Mouse (Mus musculus): ENCODE data around the gene Parg.
A peak's percentile ranks its signal among the peaks of the same experiment; 100 is the strongest.

Gene Parg

GRCm38 (mm10) chr14:32321732-32322685 is 120.3 kb downstream of the Parg start, which contains the start of gene Ogdhl:
Ogdhl (plus strand) TSS chr14:32322019.
- peak; percentile 10 to 24 for DNase-seq (ENCODE audit: low spot score in 2 of 2)

- DNase-seq (ENCODE audit: low spot score in 2 of 2), result no peak
Measured at GRCm38 (mm10) chr14:32323221-32323620, 121.5 kb downstream of the Parg start.

GRCm38 (mm10) chr14:32327366-32327765 is 125.6 kb downstream of the Parg start:
- DNase-seq (ENCODE audit: low spot score in 2 of 2), result no peak

GRCm38 (mm10) chr14:32332515-32333445 is 131.0 kb downstream of the Parg start:
- DNase-seq (ENCODE audit: low spot score in 2 of 2), result no peak

- DNase-seq (ENCODE audit: low spot score in 2 of 2), result no peak
Measured at GRCm38 (mm10) chr14:32336021-32336420, 134.3 kb downstream of the Parg start.

- DNase-seq (ENCODE audit: low spot score in 2 of 2), result no peak
Measured at GRCm38 (mm10) chr14:32336547-32336946, 134.8 kb downstream of the Parg start.

- DNase-seq (ENCODE audit: low spot score in 2 of 2), result no peak
Measured at GRCm38 (mm10) chr14:32341823-32342222, 140.1 kb downstream of the Parg start.

- no peak for DNase-seq (ENCODE audit: low spot score in 2 of 2)
Measured at GRCm38 (mm10) chr14:32344176-32344575, 142.4 kb downstream of the Parg start.

- no peak for DNase-seq (ENCODE audit: low spot score in 2 of 2)
Measured at GRCm38 (mm10) chr14:32344694-32345093, 142.9 kb downstream of the Parg start.
